Mouse (Mus musculus) activated CD4-positive, CD25-positive, alpha-beta regulatory T cell (primary cell): ENCODE measurements around the gene Aggf1. TPM values are rescaled to one million over a fixed set of nuclear protein-coding genes. Genes with fewer than 3 reads are reported as not detected.

ENCODE experiments used
- polyA plus RNA-seq, 2 experiments: library from polyadenylated mRNA; unstranded; fragments of 100-300 nt; shearing (Covaris generic); gene quantifications; one replicate each; pipeline ENCODE4 v1.2.1; 2017

The Aggf1 gene
- 10 to 100 TPM; 49.4 to 49.7 TPM for polyA plus RNA-seq

GRCm38 (mm10) chr13:95374701-95375553, at the start of gene Aggf1:
Gene Aggf1 (minus strand): TSS chr13:95375352.

GRCm38 (mm10) chr13:95323400-95323799, 51.8 kb downstream of the Aggf1 start, which contains the start of gene Zbed3:
Gene Zbed3 (plus strand): TSS chr13:95323612.

Other genes with a start within 250 kb of the Aggf1 start
- 1 to 10 TPM in 1 of 2 experiments, under 1 TPM in 1; 0.64 to 1.1 TPM for gene Pde8b, start 125.0 kb downstream of the Aggf1 start, polyA plus RNA-seq
- 1 to 10 TPM; 5.5 to 6.7 TPM for gene Zbed3, start 51.7 kb downstream of the Aggf1 start, polyA plus RNA-seq
- gene Crhbp, start 69.6 kb upstream of the Aggf1 start, polyA plus RNA-seq = under 1 TPM in 1 of 2 experiments, not detected in 1; 0.38 TPM
- not detected for gene S100z, start 103.4 kb upstream of the Aggf1 start, polyA plus RNA-seq
- gene F2rl1, start 149.9 kb upstream of the Aggf1 start, polyA plus RNA-seq = 10 to 100 TPM; 19.5 to 33.7 TPM
- 10 to 100 TPM; 73.3 to 97.4 TPM for gene F2r, start 243.1 kb upstream of the Aggf1 start, polyA plus RNA-seq